Mouse (Mus musculus) MEL (cell line): Measurements from ENCODE around the gene Cox6b2. TPM values are rescaled to one million over a fixed set of nuclear protein-coding genes. Genes with fewer than 3 reads are reported as not detected.

Experiments used
- DNase-seq: peaks from one replicate; pipeline ENCODE4 v3.0.0; 2011; ENCODE audit warnings: low read depth, low spot score
- H3K27ac ChIP-seq: 2 replicates; pipeline ENCODE4 v1.5.1; 2012; ENCODE audit warnings: low read depth, mild to moderate bottlenecking, control low read depth, low read length, moderate library complexity; ENCODE audit not compliant: control insufficient read depth
- H3K27me3 ChIP-seq, 2 experiments: fragments of 150-350 bp in 1 of 2; sonication (generic) in 1 of 2; 2 replicates each; pipeline ENCODE4 v1.6.1; 2012; ENCODE audit warnings: low read length in 2 of 2, mild to moderate bottlenecking in 2 of 2, improper control_type of control experiment in 1 of 2, moderate library complexity in 1 of 2; ENCODE audit not compliant: insufficient read depth in 2 of 2, control insufficient read depth in 1 of 2
- H3K36me3 ChIP-seq, 2 experiments: 2 replicates each; pipeline ENCODE4 v1.6.1; 2012 to 2014; ENCODE audit warnings: low read length in 2 of 2, improper control_type of control experiment in 1 of 2, inconsistent platforms in 1 of 2, mild to moderate bottlenecking in 1 of 2; ENCODE audit not compliant: insufficient read depth in 2 of 2, control insufficient read depth in 1 of 2
- H3K4me1 ChIP-seq, 2 experiments: fragments of 150-350 bp in 1 of 2; sonication (generic) in 1 of 2; 2 replicates each; pipeline ENCODE4 v1.6.1; 2012; ENCODE audit warnings: low read length in 2 of 2, improper control_type of control experiment in 1 of 2, mild to moderate bottlenecking in 1 of 2; ENCODE audit not compliant: insufficient read depth in 2 of 2, control insufficient read depth in 1 of 2
- H3K4me3 ChIP-seq, 2 experiments: fragments of 150-350 bp in 1 of 2; sonication (generic) in 1 of 2; 2 replicates each; pipeline ENCODE4 v1.5.1; 2012; ENCODE audit warnings: low read depth in 2 of 2, low read length in 2 of 2, mild to moderate bottlenecking in 2 of 2, moderate library complexity in 2 of 2, control low read depth in 1 of 2, improper control_type of control experiment in 1 of 2; ENCODE audit not compliant: control insufficient read depth in 1 of 2, insufficient read depth in 1 of 2
- H3K79me2 ChIP-seq: 2 replicates; pipeline ENCODE4 v1.6.1; 2012; ENCODE audit warnings: mild to moderate bottlenecking, low read length, moderate library complexity; ENCODE audit not compliant: control insufficient read depth, poor library complexity, insufficient read depth
- H3K9ac ChIP-seq: 2 replicates; pipeline ENCODE4 v1.6.1; 2012; ENCODE audit warnings: low read depth, mild to moderate bottlenecking, control low read depth, low read length, moderate library complexity; ENCODE audit not compliant: control insufficient read depth, poor library complexity, severe bottlenecking
- H3K9me3 ChIP-seq: fragments of 150-350 bp; sonication (generic); replicated peaks from 2 replicates; pipeline ENCODE4 v1.6.1; 2012; ENCODE audit warnings: mild to moderate bottlenecking, low read length, improper control_type of control experiment, moderate library complexity; ENCODE audit not compliant: insufficient read depth
- CHD2 ChIP-seq: IDR thresholded peaks from 2 replicates; pipeline ENCODE4 v1.6.1; 2011; ENCODE audit warnings: low read length, improper control_type of control experiment
- E2F4 ChIP-seq: IDR thresholded peaks from 2 replicates; pipeline ENCODE4 v1.6.1; 2011; ENCODE audit warnings: low read depth, low read length, improper control_type of control experiment, borderline replicate concordance
- ELF1 ChIP-seq: IDR thresholded peaks from 2 replicates; pipeline ENCODE4 v1.6.1; 2014; ENCODE audit warnings: low read depth, mild to moderate bottlenecking, inconsistent platforms, low read length, improper control_type of control experiment, moderate library complexity
- ETS1 ChIP-seq: IDR thresholded peaks from 2 replicates; pipeline ENCODE4 v1.6.1; 2012; ENCODE audit warnings: low read depth, mild to moderate bottlenecking, inconsistent platforms, low read length, improper control_type of control experiment, moderate library complexity
- GATA1 ChIP-seq: IDR thresholded peaks from 2 replicates; pipeline ENCODE4 v1.6.1; 2011; ENCODE audit warnings: low read depth, low read length, improper control_type of control experiment
- HCFC1 ChIP-seq: IDR thresholded peaks from 2 replicates; pipeline ENCODE4 v1.6.1; 2012; ENCODE audit warnings: low read depth, mild to moderate bottlenecking, inconsistent platforms, low read length, improper control_type of control experiment, moderate library complexity
- KAT2A ChIP-seq: conservative IDR thresholded peaks from 2 replicates; pipeline ENCODE4 v1.6.1; 2012; ENCODE audit warnings: low read depth, low read length, improper control_type of control experiment, inconsistent platforms
- MAZ ChIP-seq: IDR thresholded peaks from 2 replicates; pipeline ENCODE4 v1.6.1; 2012; ENCODE audit warnings: low read depth, mild to moderate bottlenecking, inconsistent platforms, low read length, improper control_type of control experiment
- MEF2A ChIP-seq: IDR thresholded peaks from 2 replicates; pipeline ENCODE4 v1.6.1; 2014; ENCODE audit warnings: low read depth, mild to moderate bottlenecking, inconsistent platforms, low read length, improper control_type of control experiment; ENCODE audit not compliant: poor library complexity, insufficient replicate concordance, severe bottlenecking; ENCODE audit errors: extremely low read depth
- MXI1 ChIP-seq: IDR thresholded peaks from 2 replicates; pipeline ENCODE4 v1.6.1; 2011; ENCODE audit warnings: mild to moderate bottlenecking, low read depth, low read length, improper control_type of control experiment
- MYC ChIP-seq: IDR thresholded peaks from 2 replicates; pipeline ENCODE4 v1.6.1; 2011; ENCODE audit warnings: low read depth, mild to moderate bottlenecking, low read length, improper control_type of control experiment, moderate library complexity
- NRF1 ChIP-seq: IDR thresholded peaks from 2 replicates; pipeline ENCODE4 v1.6.1; 2014; ENCODE audit warnings: low read depth, mild to moderate bottlenecking, inconsistent platforms, low read length, improper control_type of control experiment, moderate library complexity; ENCODE audit not compliant: poor library complexity, insufficient read depth, severe bottlenecking
- POLR2AphosphoS2 ChIP-seq: IDR thresholded peaks from 2 replicates; pipeline ENCODE4 v1.6.1; 2011; ENCODE audit warnings: low read length, improper control_type of control experiment
- RAD21 ChIP-seq: IDR thresholded peaks from 2 replicates; pipeline ENCODE4 v1.6.1; 2011; ENCODE audit warnings: mild to moderate bottlenecking, low read depth, low read length, improper control_type of control experiment
- RCOR1 ChIP-seq: IDR thresholded peaks from 2 replicates; pipeline ENCODE4 v1.6.1; 2012; ENCODE audit warnings: low read depth, mild to moderate bottlenecking, inconsistent platforms, low read length, improper control_type of control experiment
- SIN3A ChIP-seq: IDR thresholded peaks from 2 replicates; pipeline ENCODE4 v1.6.1; 2012; ENCODE audit warnings: low read length, improper control_type of control experiment, inconsistent platforms
- SMC3 ChIP-seq: IDR thresholded peaks from 2 replicates; pipeline ENCODE4 v1.6.1; 2011; ENCODE audit warnings: low read depth, low read length, improper control_type of control experiment
- TCF12 ChIP-seq: IDR thresholded peaks from 2 replicates; pipeline ENCODE4 v1.6.1; 2014; ENCODE audit warnings: low read depth, mild to moderate bottlenecking, inconsistent platforms, low read length, improper control_type of control experiment, moderate library complexity
- UBTF ChIP-seq: IDR thresholded peaks from 2 replicates; pipeline ENCODE4 v1.6.1; 2012; ENCODE audit warnings: low read depth, mild to moderate bottlenecking, inconsistent platforms, low read length, improper control_type of control experiment, moderate library complexity, borderline replicate concordance; ENCODE audit not compliant: insufficient read depth
- USF1 ChIP-seq: IDR thresholded peaks from 2 replicates; pipeline ENCODE4 v1.6.1; 2014; ENCODE audit warnings: low read depth, mild to moderate bottlenecking, inconsistent platforms, low read length, improper control_type of control experiment, moderate library complexity
- USF2 ChIP-seq, 2 experiments: IDR thresholded peaks; 2 replicates each; pipeline ENCODE4 v1.6.1; 2011 to 2012; ENCODE audit warnings: improper control_type of control experiment in 2 of 2, low read length in 2 of 2, borderline replicate concordance in 1 of 2, inconsistent platforms in 1 of 2, low read depth in 1 of 2, mild to moderate bottlenecking in 1 of 2; ENCODE audit not compliant: insufficient read depth in 1 of 2
- ZKSCAN1 ChIP-seq: IDR thresholded peaks from 2 replicates; pipeline ENCODE4 v1.6.1; 2012; ENCODE audit warnings: low read depth, mild to moderate bottlenecking, inconsistent platforms, low read length, improper control_type of control experiment, moderate library complexity
- ZMIZ1 ChIP-seq: IDR thresholded peaks from 2 replicates; pipeline ENCODE4 v1.6.1; 2012; ENCODE audit warnings: low read depth, mild to moderate bottlenecking, inconsistent platforms, low read length, improper control_type of control experiment, moderate library complexity
- polyA plus RNA-seq, 2 experiments: library from polyadenylated mRNA; stranded (reverse) in 1 of 2; unstranded in 1 of 2; fragments of >175 nt in 1 of 2; fragments of >200 nt in 1 of 2; gene quantifications; 2 replicates each; pipeline versions ENCODE4 v1.2.1 to v1.2.4; 2012; ENCODE audit warnings: low replicate concordance in 2 of 2, low read depth in 1 of 2; ENCODE audit not compliant: insufficient read length in 2 of 2, insufficient read depth in 1 of 2, missing spikeins in 1 of 2
- total RNA-seq: library from RNA; depleted of rRNA; stranded (reverse); fragments of 300-350 nt; gene quantifications from 2 replicates; pipeline ENCODE4 v1.2.3, GENCODE M21; 2012

Cox6b2 gene
- total and polyA plus RNA-seq, 3 experiments = 8.7 to 36.3 TPM; not detected in 1

DNA sequence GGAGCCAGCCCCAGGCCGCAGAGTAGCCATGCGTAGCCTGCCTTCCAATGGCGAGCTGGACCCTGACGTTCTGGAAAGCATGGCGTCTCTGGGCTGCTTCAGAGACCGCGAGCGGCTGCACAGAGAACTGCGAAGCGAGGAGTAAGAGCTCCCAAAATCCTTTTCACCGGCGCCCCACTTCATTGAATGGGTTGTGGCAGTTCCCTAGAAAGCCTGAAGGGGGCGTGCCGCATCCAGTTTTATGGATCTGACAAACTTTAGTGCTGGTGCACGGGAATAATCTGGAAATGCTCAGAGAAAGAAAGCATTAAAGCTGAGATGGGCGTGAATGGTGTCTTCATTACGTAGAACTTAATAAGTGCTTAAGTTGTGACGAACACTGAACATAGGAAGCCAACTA, 47.8 kb downstream of the Cox6b2 start (continued):
- no peak for TF ChIP-seq ELF1
- TF ChIP-seq, all 39 proteins: peak for 8

DNA sequence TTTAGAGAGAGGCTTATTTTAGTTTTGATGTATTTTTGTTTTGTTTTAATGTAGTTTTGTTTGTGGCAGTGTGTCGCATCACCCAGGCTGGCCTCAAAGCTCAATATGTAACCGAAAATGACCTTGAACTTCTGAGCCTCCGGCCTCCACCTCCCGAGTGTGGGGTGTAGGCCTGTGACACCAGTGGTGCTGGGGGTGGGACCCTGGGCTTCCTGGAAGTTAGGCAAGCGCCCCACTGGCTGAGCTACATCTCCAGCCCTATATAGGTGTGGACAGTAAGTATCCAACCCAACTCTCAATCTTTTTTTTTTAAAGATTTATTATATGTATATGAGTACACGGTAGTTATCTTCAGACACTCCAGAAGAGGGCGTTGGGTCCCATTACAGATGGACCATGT, 49.7 kb downstream of the Cox6b2 start:
- no peak overlapping the region for H3K27ac ChIP-seq
- H3K9ac ChIP-seq = no peak overlapping the region
- no peaks in the 10 kb centered on the region for H3K79me2 ChIP-seq
- no peaks in the 10 kb centered on the region for H3K36me3 ChIP-seq
- no peak overlapping the region for H3K4me3 ChIP-seq
- DNase-seq = no peak
- H3K4me1 ChIP-seq = no peaks in the 10 kb centered on the region
- peaks cover 3 to 11% of the 10 kb centered on the region in 2 experiments for H3K27me3 ChIP-seq
- H3K9me3 ChIP-seq = no peaks in the 10 kb centered on the region
- TF ChIP-seq ZMIZ1 (no peak), CHD2 (no peak), KAT2A (no peak), SIN3A (no peak), SMC3 (peak; percentile 16; the same call in 1 of the 2 replicates), MXI1 (no peak), USF1 (no peak)

DNA sequence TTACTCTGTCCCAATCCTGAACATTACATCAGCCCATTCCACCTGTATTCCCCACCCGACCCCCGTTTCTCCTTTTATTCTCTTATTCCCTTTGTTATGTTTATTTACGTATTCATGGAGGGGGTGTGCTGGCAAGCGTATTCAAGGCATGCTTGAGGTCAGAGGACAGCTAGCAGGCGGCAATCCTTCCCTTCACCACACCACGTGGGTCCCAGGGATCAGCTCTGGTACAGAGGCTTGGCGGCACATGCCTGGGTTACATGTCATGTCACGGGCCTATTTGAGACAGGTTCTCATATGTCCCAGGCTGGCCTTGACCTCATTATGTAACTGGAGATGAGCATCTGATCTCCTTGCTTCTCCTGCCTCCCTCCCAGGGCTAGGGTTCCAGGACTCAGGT, 50.6 kb downstream of the Cox6b2 start:
- H3K27ac ChIP-seq = no peak overlapping the region
- TF ChIP-seq E2F4 (no peak), GATA1 (no peak), ZKSCAN1 (no peak), SIN3A (no peak), HCFC1 (no peak), POLR2AphosphoS2 (no peak), ZMIZ1 (no peak), ELF1 (no peak), CHD2 (no peak), ETS1 (no peak), SMC3 (no peak), MEF2A (no peak), TCF12 (no peak), MAZ (no peak), NRF1 (no peak), RAD21 (no peak), MYC (no peak), USF2 (IDR thresholded peaks at IDR 0.05; ENCODE audit: borderline replicate concordance in 1 of 2, insufficient read depth in 1 of 2, low read depth in 1 of 2, low read length in 2 of 2) (no peak), RCOR1 (no peak), UBTF (no peak)
- no peaks in the 10 kb centered on the region for H3K4me1 ChIP-seq
- H3K9ac ChIP-seq = no peak overlapping the region
- peaks cover 4 to 12% of the 10 kb centered on the region in 2 experiments for H3K27me3 ChIP-seq
- DNase-seq = no peak
- no peaks in the 10 kb centered on the region for H3K36me3 ChIP-seq
- H3K79me2 ChIP-seq = no peaks in the 10 kb centered on the region
- no peak overlapping the region for H3K4me3 ChIP-seq
- H3K9me3 ChIP-seq = no peaks in the 10 kb centered on the region
